Mouse (Mus musculus): Measurements from ENCODE around the gene Faap20. TPM values are rescaled to one million over a fixed set of nuclear protein-coding genes. Genes with fewer than 3 reads are reported as not detected.

Faap20 gene
- polyA plus RNA-seq, 1 experiment from 2014 or later, result 66.8 TPM

DNA sequence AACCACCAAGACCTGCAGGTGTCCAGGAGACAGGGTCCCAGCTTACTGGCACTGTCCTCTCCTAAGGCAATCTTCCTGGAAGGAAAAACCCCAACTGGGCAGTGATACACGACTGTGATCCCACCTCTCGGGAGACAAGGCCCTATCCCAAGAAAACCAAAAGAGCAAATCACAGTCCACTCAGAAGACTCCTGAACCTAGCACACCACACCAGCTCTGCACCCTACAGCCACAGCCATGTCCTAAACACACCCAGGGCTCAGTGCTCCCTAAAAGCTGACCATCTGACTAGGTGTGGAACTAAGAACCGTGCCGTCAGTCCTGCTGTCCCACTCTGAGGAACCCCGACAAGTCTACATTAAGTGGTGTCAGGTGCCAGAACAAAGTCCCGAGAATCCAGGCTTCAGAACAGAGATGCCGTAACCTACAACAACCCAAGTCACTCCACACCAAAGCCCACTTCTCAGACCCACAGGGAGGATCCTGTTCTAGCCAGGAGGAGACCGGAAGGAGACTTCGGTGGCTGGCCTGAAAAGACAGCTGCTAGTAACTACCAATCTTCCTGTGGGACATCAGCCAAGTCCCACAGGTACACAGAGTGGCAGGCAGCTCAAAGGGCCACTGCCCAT, 31.4 kb upstream of the Faap20 start:
- peak overlapping the region; percentile 94; the same call in 1 of the 2 replicates for H3K4me3 ChIP-seq (ENCODE audit: low read depth, low read length)
- peaks cover 73% of the 10 kb centered on the region for H3K4me1 ChIP-seq (ENCODE audit: control insufficient read depth, insufficient read depth, low read length)
- WGBS (ENCODE audit: insufficient replicate concordance), result 78% methylated on average over 9 of the region's 9 CpGs
- H3K9ac ChIP-seq (ENCODE audit: low read depth, low read length), result no peak overlapping the region
- H3K27me3 ChIP-seq (ENCODE audit: control insufficient read depth, insufficient read depth, low read length), result no peaks in the 10 kb centered on the region
- H3K36me3 ChIP-seq (ENCODE audit: control insufficient read depth, insufficient read depth, low read length), result no peaks in the 10 kb centered on the region
- H3K27ac ChIP-seq (ENCODE audit: low read depth, low read length), result no peak overlapping the region
- no peaks in the 10 kb centered on the region for H3K9me3 ChIP-seq (replicated peaks; ENCODE audit: control insufficient read depth, low read length)
- H3K4me2 ChIP-seq, result peak overlapping the region; percentile 83
- no peak for ATAC-seq (replicated peaks; ENCODE audit: insufficient number of reproducible peaks, low FRiP score, low TSS enrichment)

DNA sequence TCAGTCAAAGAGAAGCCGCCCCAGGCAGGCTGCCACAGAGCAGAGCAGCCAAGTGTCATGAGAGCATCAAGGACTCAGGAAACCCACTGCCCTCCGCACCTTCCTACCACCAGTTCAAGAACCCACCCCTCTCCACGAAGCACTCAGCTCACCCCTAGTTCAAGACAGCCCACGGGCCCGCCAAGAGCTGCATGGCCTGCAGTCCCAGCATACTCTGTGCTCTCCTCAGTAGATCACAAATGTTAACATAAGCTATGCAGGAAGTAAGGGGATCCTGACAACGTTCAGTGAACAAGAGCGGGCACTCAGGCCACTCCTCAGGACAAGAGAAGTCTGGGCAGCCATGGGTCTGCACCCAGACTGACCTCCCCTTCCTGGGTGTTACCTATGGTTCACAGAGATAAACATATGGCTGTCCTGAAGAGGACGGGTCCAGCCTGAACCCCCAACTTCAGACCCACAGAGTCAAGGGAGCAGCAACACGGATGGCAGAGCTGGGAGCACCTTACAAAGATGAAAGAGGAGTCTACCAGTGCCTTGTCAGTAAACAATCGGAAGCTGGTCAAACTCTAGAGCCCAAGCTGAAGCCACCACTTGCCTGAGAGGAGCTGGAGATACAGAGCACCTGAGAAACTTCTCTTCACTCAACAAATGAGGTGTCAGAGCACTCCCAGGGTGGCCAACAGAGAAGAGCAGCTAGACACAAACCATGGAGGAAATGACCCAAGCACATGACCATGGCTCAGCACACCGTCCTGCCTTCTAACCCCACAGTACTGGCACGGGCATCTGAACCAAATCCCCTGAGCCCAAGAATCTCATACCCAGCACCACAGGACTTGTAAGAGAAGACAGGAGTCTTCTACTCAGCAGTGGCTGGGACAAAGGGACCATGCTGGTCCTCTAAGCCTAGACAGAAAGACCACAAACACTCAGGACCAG, 30.1 kb upstream of the Faap20 start:
- ATAC-seq (replicated peaks; ENCODE audit: insufficient number of reproducible peaks, low FRiP score, low TSS enrichment), result no peak
- Histone ChIP-seq H3K36me3 (ENCODE audit: control insufficient read depth, insufficient read depth, low read length) (no peaks in the 10 kb centered on the region), H3K4me2 (peak overlapping the region; percentile 83), H3K9ac (ENCODE audit: low read depth, low read length) (peak overlapping the region; percentile 91), H3K4me1 (ENCODE audit: control insufficient read depth, insufficient read depth, low read length) (peaks cover 70% of the 10 kb centered on the region), H3K4me3 (ENCODE audit: low read depth, low read length) (peak overlapping the region; percentile 94), H3K9me3 (replicated peaks; ENCODE audit: control insufficient read depth, low read length) (no peaks in the 10 kb centered on the region), H3K27me3 (ENCODE audit: control insufficient read depth, insufficient read depth, low read length) (no peaks in the 10 kb centered on the region), H3K27ac (ENCODE audit: low read depth, low read length) (0 out of 2 replicates have a peak overlapping the region, but pooled peaks have one; percentile 1)
- 43% methylated on average over 12 of the region's 12 CpGs for WGBS (ENCODE audit: insufficient replicate concordance)

DNA sequence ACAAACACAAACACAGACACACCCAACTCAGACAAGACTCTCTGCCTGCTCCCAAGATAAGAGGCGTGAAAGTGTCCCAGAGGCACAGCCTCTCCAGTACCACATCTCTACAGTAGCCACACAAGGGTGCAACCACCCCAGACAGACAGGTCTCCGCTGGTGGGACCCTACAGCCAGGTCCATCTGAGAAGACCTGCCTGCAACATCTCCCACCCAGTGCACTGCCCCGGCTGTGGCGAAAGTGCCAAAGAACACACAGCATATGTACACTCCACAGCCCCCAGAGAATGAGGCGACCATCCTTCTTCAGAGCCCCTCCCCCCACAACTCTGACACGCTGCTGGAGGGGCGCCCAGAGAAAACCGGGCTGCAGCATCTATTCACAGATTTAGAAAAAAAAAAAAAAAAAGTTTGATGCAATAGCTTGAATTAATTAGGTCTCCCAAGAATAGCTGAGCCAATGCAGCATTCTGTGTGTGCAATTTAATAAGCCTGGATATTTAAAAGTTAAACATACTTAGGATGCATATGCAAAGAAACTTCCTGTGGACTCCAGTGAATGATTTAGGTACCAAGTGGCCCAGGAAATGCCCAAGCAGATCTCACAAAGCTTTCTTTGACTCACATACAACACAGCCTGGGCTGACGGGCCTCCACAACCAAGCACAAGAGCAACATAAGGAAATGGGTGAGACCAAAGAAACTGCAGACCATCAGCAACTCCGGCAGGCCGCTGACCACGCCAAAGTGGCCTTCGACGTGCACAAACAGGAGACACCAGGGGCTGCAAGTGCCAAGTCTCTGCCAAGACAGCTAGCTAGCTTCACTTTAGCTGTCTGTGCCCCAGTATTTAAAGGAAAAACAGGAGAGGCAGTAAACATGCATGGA, 29.1 kb upstream of the Faap20 start:
- peaks cover 61% of the 10 kb centered on the region for H3K4me1 ChIP-seq (ENCODE audit: control insufficient read depth, insufficient read depth, low read length)
- H3K36me3 ChIP-seq (ENCODE audit: control insufficient read depth, insufficient read depth, low read length), result no peaks in the 10 kb centered on the region
- ATAC-seq (replicated peaks; ENCODE audit: insufficient number of reproducible peaks, low FRiP score, low TSS enrichment), result no peak
- no peaks in the 10 kb centered on the region for H3K9me3 ChIP-seq (replicated peaks; ENCODE audit: control insufficient read depth, low read length)
- peak overlapping the region; percentile 69; the same call in 1 of the 2 replicates for H3K27ac ChIP-seq (ENCODE audit: low read depth, low read length)
- peak overlapping the region; percentile 94 for H3K4me3 ChIP-seq (ENCODE audit: low read depth, low read length)
- H3K9ac ChIP-seq (ENCODE audit: low read depth, low read length), result peak overlapping the region; percentile 91
- H3K27me3 ChIP-seq (ENCODE audit: control insufficient read depth, insufficient read depth, low read length), result no peaks in the 10 kb centered on the region
- 11% methylated on average over 14 of the region's 14 CpGs for WGBS (ENCODE audit: insufficient replicate concordance)
- H3K4me2 ChIP-seq, result peak overlapping the region; percentile 83

DNA sequence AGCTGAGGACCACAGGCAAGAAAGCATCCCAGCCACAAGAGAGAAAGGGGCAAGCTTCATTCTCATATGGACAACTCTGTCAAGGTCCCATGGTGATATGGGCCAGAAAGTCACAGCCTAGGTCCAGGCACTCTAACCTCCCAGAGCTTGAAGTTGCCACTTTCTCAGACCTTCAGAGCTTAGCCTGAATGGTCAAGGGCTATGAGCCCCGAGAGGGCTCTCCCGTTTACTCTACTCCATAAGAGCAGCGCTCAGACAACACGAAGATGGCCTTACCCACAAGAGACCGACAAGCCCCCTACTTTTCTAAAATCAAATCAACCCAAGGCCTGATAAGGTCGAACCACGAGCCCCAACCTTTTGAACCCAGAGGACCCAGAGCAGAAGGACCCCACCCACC, 28.5 kb upstream of the Faap20 start:
- peak overlapping the region; percentile 91 for H3K9ac ChIP-seq (ENCODE audit: low read depth, low read length)
- no peaks in the 10 kb centered on the region for H3K36me3 ChIP-seq (ENCODE audit: control insufficient read depth, insufficient read depth, low read length)
- peak overlapping the region; percentile 69; the same call in 1 of the 2 replicates for H3K27ac ChIP-seq (ENCODE audit: low read depth, low read length)
- 1% methylated on average over 7 of the region's 7 CpGs for WGBS (ENCODE audit: insufficient replicate concordance)
- ATAC-seq (replicated peaks; ENCODE audit: insufficient number of reproducible peaks, low FRiP score, low TSS enrichment), result no peak
- H3K9me3 ChIP-seq (replicated peaks; ENCODE audit: control insufficient read depth, low read length), result no peaks in the 10 kb centered on the region
- peak overlapping the region; percentile 94 for H3K4me3 ChIP-seq (ENCODE audit: low read depth, low read length)
- H3K4me2 ChIP-seq, result peak overlapping the region; percentile 83
- no peaks in the 10 kb centered on the region for H3K27me3 ChIP-seq (ENCODE audit: control insufficient read depth, insufficient read depth, low read length)
- peaks cover 55% of the 10 kb centered on the region for H3K4me1 ChIP-seq (ENCODE audit: control insufficient read depth, insufficient read depth, low read length)

DNA sequence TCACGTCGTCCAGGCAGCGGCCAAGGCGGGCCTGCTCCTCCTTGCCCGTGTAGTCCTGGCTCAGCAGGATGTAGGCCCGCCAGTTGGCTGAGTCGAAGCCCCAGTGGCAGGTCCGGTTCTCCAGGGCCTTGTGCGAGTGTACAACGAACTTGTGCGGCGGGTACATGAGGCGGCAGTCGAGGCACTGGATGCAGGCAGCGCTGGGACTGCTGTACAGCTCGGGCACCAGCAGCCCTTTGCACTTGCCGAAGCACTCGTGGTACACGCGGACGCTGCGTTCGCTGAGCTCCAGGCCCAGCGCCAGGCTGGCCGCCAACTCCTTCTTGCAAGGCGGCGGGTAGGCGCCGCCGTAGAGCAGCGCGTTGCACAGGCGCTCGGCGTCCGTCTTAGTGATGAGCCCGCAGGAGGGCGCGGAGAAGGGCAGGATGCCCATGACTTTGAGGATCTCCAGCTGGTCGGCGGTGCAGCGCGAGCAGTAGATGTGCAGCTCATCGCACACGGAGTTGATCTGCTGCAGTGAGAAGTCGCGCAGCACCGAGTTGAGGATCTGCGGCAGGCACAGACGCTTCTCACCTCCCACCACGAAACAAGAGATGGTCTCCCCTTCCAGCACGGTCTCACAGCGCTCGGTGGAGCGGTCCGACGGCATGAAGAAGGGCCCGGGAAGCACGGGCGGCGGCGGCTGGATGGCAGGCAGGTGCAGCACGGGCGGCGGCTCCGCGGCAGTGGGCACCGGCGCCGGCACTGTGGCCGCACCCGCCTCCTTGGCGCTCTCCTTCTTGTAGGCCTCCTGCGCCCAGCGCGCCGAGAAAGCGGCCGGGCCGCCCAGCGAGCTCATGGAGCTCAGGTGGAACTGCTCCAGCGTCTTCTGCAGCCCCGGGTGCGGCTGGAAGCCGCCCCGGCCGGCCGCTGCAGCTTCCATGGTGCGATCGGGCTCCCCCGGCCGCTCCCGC, 27.7 kb upstream of the Faap20 start:
- H3K36me3 ChIP-seq (ENCODE audit: control insufficient read depth, insufficient read depth, low read length), result no peaks in the 10 kb centered on the region
- peak overlapping the region; percentile 83 for H3K4me2 ChIP-seq
- no peaks in the 10 kb centered on the region for H3K9me3 ChIP-seq (replicated peaks; ENCODE audit: control insufficient read depth, low read length)
- peak overlapping the region; percentile 69 for H3K27ac ChIP-seq (ENCODE audit: low read depth, low read length)
- H3K9ac ChIP-seq (ENCODE audit: low read depth, low read length), result peak overlapping the region; percentile 91
- ATAC-seq (replicated peaks; ENCODE audit: insufficient number of reproducible peaks, low FRiP score, low TSS enrichment), result no peak
- under 1% methylated on average over 82 of the region's 93 CpGs for WGBS (ENCODE audit: insufficient replicate concordance)
- peak overlapping the region; percentile 94 for H3K4me3 ChIP-seq (ENCODE audit: low read depth, low read length)
- H3K4me1 ChIP-seq (ENCODE audit: control insufficient read depth, insufficient read depth, low read length), result peaks cover 47% of the 10 kb centered on the region
- H3K27me3 ChIP-seq (ENCODE audit: control insufficient read depth, insufficient read depth, low read length), result no peaks in the 10 kb centered on the region

DNA sequence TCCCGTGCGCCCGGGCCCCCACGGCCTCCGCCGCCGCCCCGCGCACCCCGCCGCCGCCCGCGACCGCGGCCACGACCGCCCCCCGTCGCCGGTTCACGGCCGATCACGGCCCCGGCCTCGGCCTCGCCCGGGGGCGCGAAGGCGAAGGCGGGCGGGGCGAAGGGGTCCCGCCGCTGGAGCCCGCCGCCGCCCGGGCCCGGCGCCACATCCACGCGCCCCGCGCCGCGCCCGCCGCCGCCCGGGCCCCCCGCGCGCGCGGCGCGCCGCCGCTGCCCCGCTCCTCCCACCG, 27.1 kb upstream of the Faap20 start, which contains the start of gene Ski:
Gene Ski, minus strand, starts transcription at position 41 of the 289 bp plus-strand sequence.
- Histone ChIP-seq H3K27me3 (ENCODE audit: control insufficient read depth, insufficient read depth, low read length) (no peaks in the 10 kb centered on the region), H3K4me1 (ENCODE audit: control insufficient read depth, insufficient read depth, low read length) (peaks cover 41% of the 10 kb centered on the region), H3K27ac (ENCODE audit: low read depth, low read length) (peak within 1 kb of the TSS; percentile 97), H3K9me3 (replicated peaks; ENCODE audit: control insufficient read depth, low read length) (no peaks in the 10 kb centered on the region), H3K4me3 (ENCODE audit: low read depth, low read length) (peak within 1 kb of the TSS; percentile 94), H3K9ac (ENCODE audit: low read depth, low read length) (peak within 1 kb of the TSS; percentile 91), H3K36me3 (ENCODE audit: control insufficient read depth, insufficient read depth, low read length) (no peaks in the 10 kb centered on the region), H3K4me2 (peak within 1 kb of the TSS; percentile 83)
- no peak for ATAC-seq (replicated peaks; ENCODE audit: insufficient number of reproducible peaks, low FRiP score, low TSS enrichment)
- 0% methylated on average over 14 of the region's 63 CpGs for WGBS (ENCODE audit: insufficient replicate concordance)

DNA sequence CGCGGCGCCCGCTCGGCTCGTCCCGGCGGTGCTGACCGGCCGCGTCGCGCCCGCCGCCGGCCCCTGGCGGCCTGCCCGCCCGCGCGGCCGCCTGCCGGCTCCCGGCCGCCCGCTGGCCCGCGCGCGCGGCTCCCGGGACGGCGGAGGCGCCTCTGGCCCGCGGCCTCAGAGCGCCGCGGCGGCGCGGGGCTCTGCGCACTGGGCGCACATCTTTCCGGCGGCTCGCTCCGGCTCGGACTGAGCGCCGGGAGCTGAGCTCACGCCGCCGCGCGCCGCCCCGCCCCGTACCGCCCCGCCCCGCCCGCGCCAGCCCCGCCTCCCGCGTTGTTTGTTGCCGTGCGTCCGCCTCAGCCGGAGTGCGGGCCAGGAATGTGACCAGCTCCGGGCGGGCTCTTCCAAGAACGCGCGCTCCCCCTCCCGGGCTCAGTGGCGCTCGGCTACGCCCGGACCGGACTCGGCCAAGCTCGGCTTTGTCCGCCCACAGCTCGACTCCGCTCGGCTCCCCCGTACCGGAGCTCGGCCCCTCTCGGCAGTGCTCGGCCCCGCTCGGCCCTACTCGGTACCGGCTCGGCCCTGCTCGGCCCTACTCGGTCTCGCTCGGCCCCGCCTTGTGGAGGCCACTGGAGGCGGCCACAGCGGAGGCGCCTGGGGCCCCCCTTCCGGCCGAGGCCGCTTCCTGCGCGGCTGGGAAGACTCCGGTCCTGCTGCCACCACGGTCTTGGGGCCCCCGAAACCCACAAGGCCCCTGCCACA, 26.6 kb upstream of the Faap20 start:
- WGBS (ENCODE audit: insufficient replicate concordance), result under 1% methylated on average over 52 of the region's 116 CpGs
- peak overlapping the region; percentile 97 for H3K27ac ChIP-seq (ENCODE audit: low read depth, low read length)

More for the DNA sequence above, 26.6 kb upstream of the Faap20 start:
- H3K9me3 ChIP-seq (replicated peaks; ENCODE audit: control insufficient read depth, low read length), result no peaks in the 10 kb centered on the region
- H3K4me1 ChIP-seq (ENCODE audit: control insufficient read depth, insufficient read depth, low read length), result peaks cover 35% of the 10 kb centered on the region
- no peaks in the 10 kb centered on the region for H3K36me3 ChIP-seq (ENCODE audit: control insufficient read depth, insufficient read depth, low read length)
- peak overlapping the region; percentile 83 for H3K4me2 ChIP-seq
- ATAC-seq (replicated peaks; ENCODE audit: insufficient number of reproducible peaks, low FRiP score, low TSS enrichment), result peak; percentile 98
- H3K27me3 ChIP-seq (ENCODE audit: control insufficient read depth, insufficient read depth, low read length), result no peaks in the 10 kb centered on the region
- H3K9ac ChIP-seq (ENCODE audit: low read depth, low read length), result peak overlapping the region; percentile 91
- H3K4me3 ChIP-seq (ENCODE audit: low read depth, low read length), result peak overlapping the region; percentile 94
